Mouse (Mus musculus): ENCODE measurements around the gene Ppfia4.

The Ppfia4 gene

DNA sequence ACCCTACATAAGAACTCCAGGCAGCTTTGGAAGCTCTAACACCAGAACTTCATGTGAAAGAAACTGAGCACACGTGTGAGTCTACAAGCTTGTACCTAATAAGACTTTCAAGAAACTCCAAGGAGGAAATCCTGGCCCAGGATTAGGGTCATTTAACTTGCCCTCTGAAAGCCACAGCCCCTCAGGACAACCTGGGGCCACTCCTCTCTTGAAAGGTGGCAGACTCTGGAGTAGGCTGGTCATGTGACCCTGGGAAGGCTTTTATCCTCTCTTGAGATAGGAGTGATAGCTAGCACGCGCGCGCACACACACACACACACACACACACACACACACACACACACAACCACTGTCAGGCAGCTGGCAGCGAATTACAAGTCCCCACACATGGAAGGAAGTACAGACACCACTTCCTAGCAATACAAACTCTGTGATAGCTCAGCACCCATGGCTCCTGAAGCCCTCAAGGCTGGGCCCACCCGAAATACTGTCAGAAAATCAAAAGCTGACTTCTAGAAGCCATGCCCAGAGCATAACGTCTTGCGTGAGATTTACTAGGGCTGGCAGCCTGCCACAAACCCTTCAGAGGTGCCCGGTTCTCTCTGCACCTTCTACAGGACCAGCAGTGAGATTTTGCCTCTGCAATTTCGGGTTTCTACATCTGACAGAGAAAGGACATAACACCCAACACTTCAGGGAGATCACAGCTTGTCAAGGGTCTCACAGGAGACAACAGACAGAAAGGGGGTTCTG lies 4.4 kb upstream of the Ppfia4 start:
- DNase-seq = peak; percentile 79

DNA sequence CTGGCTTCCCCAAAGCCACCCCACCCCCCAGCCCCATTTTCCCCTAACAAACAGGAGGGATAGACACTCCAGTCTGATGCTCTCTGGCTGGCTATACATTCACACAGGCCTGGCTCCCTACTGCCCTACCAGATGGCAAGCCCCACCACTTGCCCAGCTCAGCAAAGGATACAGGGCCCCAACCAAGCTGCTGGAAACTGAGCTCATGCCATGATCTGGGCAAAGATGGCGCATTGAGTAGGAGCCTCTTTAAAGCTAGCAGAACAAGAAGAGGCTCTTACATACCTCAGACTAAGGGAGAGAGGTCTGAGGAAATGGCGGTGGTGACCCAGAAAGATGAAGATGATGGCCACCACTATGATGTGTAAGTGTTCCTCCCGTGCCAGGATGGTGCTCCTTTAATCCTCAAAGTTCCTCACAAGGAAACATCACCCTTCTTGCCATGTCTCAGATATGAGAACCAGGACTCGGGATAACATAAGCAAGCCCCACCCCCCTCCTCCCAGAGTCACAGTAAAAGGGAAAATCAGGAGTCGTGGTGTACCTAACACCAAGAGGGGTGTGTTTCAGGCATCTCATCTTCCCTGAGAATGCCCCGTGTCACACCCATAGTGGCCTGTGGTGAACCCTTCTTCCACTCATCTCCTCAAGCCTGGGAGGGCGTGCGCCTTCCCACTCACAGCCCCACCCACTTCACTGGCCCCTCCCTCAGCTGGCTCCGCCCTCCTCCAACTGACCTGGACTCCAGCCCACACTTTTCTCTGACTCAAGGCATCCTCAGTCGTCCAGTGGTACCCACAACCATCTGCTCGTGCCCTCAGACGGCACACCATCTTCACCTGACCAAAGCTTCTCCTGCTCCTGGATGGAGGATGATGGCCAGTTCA lies 3.4 kb upstream of the Ppfia4 start:
- DNase-seq = peak; percentile 89

GRCm38 (mm10) chr1:134335211-134335923 lies 2.6 kb upstream of the Ppfia4 start:
- peak; percentile 83 for DNase-seq

- DNase-seq = peak; percentile 56
Observed at GRCm38 (mm10) chr1:134334111-134334827, 1.5 kb upstream of the Ppfia4 start.

GRCm38 (mm10) chr1:134333371-134334110 lies 813 bp upstream of the Ppfia4 start:
- peak; percentile 76 for DNase-seq

GRCm38 (mm10) chr1:134331879-134332635 lies 671 bp downstream of the Ppfia4 start:
- DNase-seq = peak; percentile 94

DNA sequence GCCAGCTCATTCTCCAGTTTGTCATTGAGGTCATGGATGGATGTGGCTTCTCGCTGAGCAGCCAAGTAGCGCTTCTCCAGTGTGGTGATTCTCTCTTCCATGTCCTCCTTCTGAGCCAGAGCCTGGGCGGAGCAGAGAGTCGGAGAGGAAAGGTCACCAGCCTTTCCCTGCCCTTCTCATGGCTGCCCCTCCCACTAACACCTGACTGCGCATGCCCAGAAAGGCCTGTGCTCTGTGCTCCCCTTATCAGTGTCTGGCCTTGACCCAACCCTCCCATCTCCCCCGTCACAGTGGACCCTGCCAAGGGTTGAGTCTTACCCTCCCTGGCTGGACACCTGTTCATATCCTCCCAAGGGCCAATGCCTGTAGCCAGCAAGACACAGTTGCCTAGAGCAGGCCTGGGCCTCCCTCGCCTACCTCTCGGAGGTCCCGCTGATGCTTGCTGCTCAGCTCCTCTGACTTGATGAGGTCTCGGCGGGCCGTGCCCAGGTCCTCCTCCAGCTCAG lies 5.8 kb downstream of the Ppfia4 start:
- DNase-seq = no peak

- DNase-seq = peak; percentile 94
Observed at GRCm38 (mm10) chr1:134322591-134322990, 10.1 kb downstream of the Ppfia4 start.

DNA sequence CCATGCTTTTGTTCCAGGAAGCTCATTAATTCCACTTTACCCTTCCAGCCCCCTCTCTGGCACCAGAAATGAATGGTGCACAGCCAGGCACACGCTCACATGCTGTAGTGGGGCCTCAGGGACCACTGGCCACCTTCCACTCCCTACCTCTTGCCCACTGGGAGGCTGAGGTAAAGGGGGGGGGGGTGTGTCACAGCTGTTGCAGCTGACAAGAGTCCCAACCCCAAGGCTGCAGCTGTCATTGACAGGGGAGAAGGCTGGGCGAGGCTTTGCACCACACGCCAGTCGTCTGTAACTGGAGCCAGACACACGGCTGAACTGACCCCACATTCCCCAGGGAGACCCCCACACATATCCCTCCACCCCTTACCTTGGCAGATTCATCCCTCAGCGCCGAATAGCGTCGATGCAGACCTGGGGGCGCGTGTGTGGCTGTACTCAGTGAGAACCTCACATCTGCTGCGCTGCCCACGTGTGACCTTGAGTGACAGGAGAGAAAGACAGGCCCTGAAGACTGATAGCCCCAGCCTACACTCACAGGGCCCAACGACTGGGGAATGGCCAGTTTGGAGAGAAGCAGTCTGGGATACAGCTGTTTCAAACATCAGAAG lies 11.9 kb downstream of the Ppfia4 start:
- DNase-seq = no peak

DNA sequence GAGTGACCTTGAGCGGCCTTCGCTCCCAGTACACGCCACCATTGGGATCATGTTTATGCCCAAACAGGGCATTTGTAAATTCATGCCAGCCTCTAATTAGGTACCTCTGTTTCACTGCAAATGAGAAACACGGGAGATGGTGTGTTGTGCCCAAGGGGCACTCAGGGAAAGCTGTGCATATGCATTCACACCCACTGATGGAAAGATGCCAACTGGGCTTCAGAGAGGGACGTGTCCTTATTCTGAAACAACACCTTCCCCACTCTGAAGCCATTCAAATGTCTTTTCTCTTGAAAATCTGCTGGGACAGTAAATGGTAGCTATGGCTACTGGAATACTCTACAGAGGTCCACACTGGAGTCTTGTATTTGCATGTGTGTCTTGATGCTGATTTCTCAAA lies 14.5 kb downstream of the Ppfia4 start:
- no peak for DNase-seq

GRCm38 (mm10) chr1:134316361-134316760 lies 16.4 kb downstream of the Ppfia4 start:
- DNase-seq = no peak

- no peak for DNase-seq
Observed at GRCm38 (mm10) chr1:134315181-134315580, 17.5 kb downstream of the Ppfia4 start.

- no peak for DNase-seq
Observed at GRCm38 (mm10) chr1:134311760-134312159, 21.0 kb downstream of the Ppfia4 start.

- no peak for DNase-seq
Observed at GRCm38 (mm10) chr1:134310729-134311128, 22.0 kb downstream of the Ppfia4 start.

GRCm38 (mm10) chr1:134310291-134310690 lies 22.4 kb downstream of the Ppfia4 start:
- DNase-seq = no peak

DNA sequence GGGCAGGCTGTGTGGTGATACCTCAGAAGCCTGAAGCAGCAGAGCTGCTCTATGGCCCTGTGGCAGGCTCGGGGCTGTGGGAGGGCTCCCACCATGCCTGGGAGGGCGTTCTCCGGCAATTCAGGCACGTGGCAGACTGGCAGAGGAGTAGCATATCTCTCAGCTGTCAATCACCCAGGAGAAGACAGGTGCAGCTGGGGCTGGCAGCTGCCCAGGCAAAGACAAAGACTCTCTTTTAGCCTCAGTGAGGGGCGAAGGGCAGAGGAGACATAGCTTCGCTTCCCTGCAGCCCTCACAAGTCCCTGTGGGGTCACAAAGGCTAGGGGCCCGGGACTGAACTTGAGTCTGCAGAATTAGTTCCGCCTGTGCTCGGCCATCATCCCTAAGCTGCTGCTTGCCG lies 25.3 kb downstream of the Ppfia4 start:
- no peak for DNase-seq

- no peak for DNase-seq
Observed at GRCm38 (mm10) chr1:134304940-134305339, 27.8 kb downstream of the Ppfia4 start.

- DNase-seq = peak; percentile 99
Observed at GRCm38 (mm10) chr1:134302568-134303238, 30.0 kb downstream of the Ppfia4 start.

DNA sequence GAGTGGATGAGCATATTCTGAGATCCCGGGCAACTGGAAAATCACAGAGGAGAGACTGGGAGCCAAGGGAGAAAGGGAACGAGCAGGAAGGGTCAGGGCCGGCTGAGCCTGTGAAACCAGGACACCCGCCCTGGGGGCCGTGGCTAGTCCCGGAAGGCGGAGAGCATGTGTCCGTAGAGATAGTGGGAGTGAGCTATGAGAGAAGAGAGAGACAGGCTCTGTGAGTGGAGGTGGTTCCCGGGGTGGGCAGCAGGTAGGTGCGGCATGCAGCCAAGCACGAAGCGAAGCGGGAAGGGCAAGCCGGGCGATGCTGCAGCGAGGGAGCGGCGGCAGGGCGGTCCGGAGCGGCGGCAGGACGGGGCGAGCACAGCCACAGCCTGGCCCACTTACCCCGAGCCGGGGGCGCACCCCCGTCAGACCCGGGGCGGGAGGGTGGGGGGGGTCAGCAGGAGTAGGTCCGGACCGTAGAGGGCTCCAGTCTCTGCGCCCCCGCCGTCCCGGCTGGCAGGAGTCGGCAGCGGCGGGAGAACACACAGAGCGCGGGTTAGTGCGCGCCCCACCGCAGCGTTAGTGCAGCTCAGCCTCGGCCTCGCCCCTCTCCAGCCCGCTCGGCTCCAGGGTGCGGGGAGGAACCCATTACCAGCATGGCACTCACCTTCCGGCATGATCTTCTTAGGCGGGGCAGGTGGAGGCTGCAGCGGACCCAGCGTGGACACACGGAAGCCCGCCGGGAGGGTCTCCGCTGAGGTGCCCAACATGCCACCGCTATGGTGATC lies 33.9 kb downstream of the Ppfia4 start:
- DNase-seq = peak; percentile 95

All from heart, adult 11 months (tissue).